Mouse (Mus musculus): ENCODE results near the gene Ssbp3. TPM values are rescaled to one million over a fixed set of nuclear protein-coding genes. Genes with fewer than 3 reads are reported as not detected.
A peak's percentile ranks its signal among the peaks of the same experiment; 100 is the strongest.

Gene Ssbp3
- polyA plus RNA-seq, 1 experiment from 2014 or later: 138 TPM

- WGBS: 78% methylated on average over 7 of the region's 7 CpGs
- Histone ChIP-seq H3K4me1 (ENCODE audit: control insufficient read depth, insufficient read depth, low read length) (peaks cover 14% of the 10 kb centered on the region), H3K36me3 (replicated peaks; ENCODE audit: control insufficient read depth, insufficient read depth, low read depth, low read length) (no peaks in the 10 kb centered on the region; the same call in 1 of the 2 replicates)
These were observed 60.3 kb downstream of the Ssbp3 start for GRCm38 (mm10) chr4:106970786-106971185.

GRCm38 (mm10) chr4:106972061-106972460, 61.6 kb downstream of the Ssbp3 start:
- Histone ChIP-seq H3K9me3 (replicated peaks; ENCODE audit: control insufficient read depth, low read length) (no peaks in the 10 kb centered on the region), H3K27me3 (ENCODE audit: control insufficient read depth, insufficient read depth, low read length) (no peaks in the 10 kb centered on the region), H3K36me3 (replicated peaks; ENCODE audit: control insufficient read depth, insufficient read depth, low read depth, low read length) (no peaks in the 10 kb centered on the region), H3K9ac (replicated peaks; ENCODE audit: low read length) (no peak overlapping the region), H3K4me3 (ENCODE audit: low read depth, low read length) (no peak overlapping the region), H3K4me1 (ENCODE audit: control insufficient read depth, insufficient read depth, low read length) (peaks cover 24% of the 10 kb centered on the region), H3K27ac (replicated peaks; ENCODE audit: low read depth, low read length) (no peak overlapping the region), H3K4me2 (ENCODE audit: low read depth, low read length) (no peak overlapping the region)
- 87% methylated on average over 4 of the region's 4 CpGs for WGBS
- no peak for DNase-seq (ENCODE audit: low spot score)
- no peak for ATAC-seq (replicated peaks; ENCODE audit: insufficient number of reproducible peaks, low FRiP score, low TSS enrichment, low read depth)

More at GRCm38 (mm10) chr4:106970786-106971185, 60.3 kb downstream of the Ssbp3 start:
- H3K9me3 ChIP-seq (replicated peaks; ENCODE audit: control insufficient read depth, low read length): no peaks in the 10 kb centered on the region
- H3K4me2 ChIP-seq (ENCODE audit: low read depth, low read length): no peak overlapping the region
- no peaks in the 10 kb centered on the region for H3K27me3 ChIP-seq (ENCODE audit: control insufficient read depth, insufficient read depth, low read length)
- DNase-seq (ENCODE audit: low spot score) (no peak), ATAC-seq (replicated peaks; ENCODE audit: insufficient number of reproducible peaks, low FRiP score, low TSS enrichment, low read depth) (no peak)
- H3K4me3 ChIP-seq (ENCODE audit: low read depth, low read length): no peak overlapping the region
- H3K9ac ChIP-seq (replicated peaks; ENCODE audit: low read length): no peak overlapping the region
- H3K27ac ChIP-seq (replicated peaks; ENCODE audit: low read depth, low read length): no peak overlapping the region

GRCm38 (mm10) chr4:106972461-106973384, 62.2 kb downstream of the Ssbp3 start:
- no peaks in the 10 kb centered on the region for H3K36me3 ChIP-seq (replicated peaks; ENCODE audit: control insufficient read depth, insufficient read depth, low read depth, low read length)
- H3K4me2 ChIP-seq (ENCODE audit: low read depth, low read length): no peak overlapping the region
- 0 out of 2 replicates have a peak, but pooled peaks have one; percentile 15 for ATAC-seq (replicated peaks; ENCODE audit: insufficient number of reproducible peaks, low FRiP score, low TSS enrichment, low read depth)
- peaks cover 24% of the 10 kb centered on the region for H3K4me1 ChIP-seq (ENCODE audit: control insufficient read depth, insufficient read depth, low read length)
- H3K27ac ChIP-seq (replicated peaks; ENCODE audit: low read depth, low read length): no peak overlapping the region
- 70% methylated on average over 15 of the region's 15 CpGs for WGBS
- no peak overlapping the region for H3K9ac ChIP-seq (replicated peaks; ENCODE audit: low read length)
- no peak for DNase-seq (ENCODE audit: low spot score)
- no peaks in the 10 kb centered on the region for H3K9me3 ChIP-seq (replicated peaks; ENCODE audit: control insufficient read depth, low read length)
- no peaks in the 10 kb centered on the region for H3K27me3 ChIP-seq (ENCODE audit: control insufficient read depth, insufficient read depth, low read length)
- no peak overlapping the region for H3K4me3 ChIP-seq (ENCODE audit: low read depth, low read length)

- no peak for ATAC-seq (replicated peaks; ENCODE audit: insufficient number of reproducible peaks, low FRiP score, low TSS enrichment, low read depth)
- H3K27me3 ChIP-seq (ENCODE audit: control insufficient read depth, insufficient read depth, low read length): no peaks in the 10 kb centered on the region
- H3K4me1 ChIP-seq (ENCODE audit: control insufficient read depth, insufficient read depth, low read length): peaks cover 29% of the 10 kb centered on the region
- no peak for DNase-seq (ENCODE audit: low spot score)
- no peaks in the 10 kb centered on the region for H3K36me3 ChIP-seq (replicated peaks; ENCODE audit: control insufficient read depth, insufficient read depth, low read depth, low read length)
- no peak overlapping the region for H3K27ac ChIP-seq (replicated peaks; ENCODE audit: low read depth, low read length)
- no peak overlapping the region for H3K4me2 ChIP-seq (ENCODE audit: low read depth, low read length)
- H3K9me3 ChIP-seq (replicated peaks; ENCODE audit: control insufficient read depth, low read length): no peaks in the 10 kb centered on the region
- WGBS: 69% methylated on average over 6 of the region's 6 CpGs
- no peak overlapping the region for H3K9ac ChIP-seq (replicated peaks; ENCODE audit: low read length)
- H3K4me3 ChIP-seq (ENCODE audit: low read depth, low read length): no peak overlapping the region
These were observed 64.8 kb downstream of the Ssbp3 start for GRCm38 (mm10) chr4:106975324-106975723.

GRCm38 (mm10) chr4:106975890-106976289, 65.4 kb downstream of the Ssbp3 start:
- no peaks in the 10 kb centered on the region for H3K9me3 ChIP-seq (replicated peaks; ENCODE audit: control insufficient read depth, low read length)
- H3K4me1 ChIP-seq (ENCODE audit: control insufficient read depth, insufficient read depth, low read length): peaks cover 29% of the 10 kb centered on the region
- H3K9ac ChIP-seq (replicated peaks; ENCODE audit: low read length): no peak overlapping the region
- no peaks in the 10 kb centered on the region for H3K36me3 ChIP-seq (replicated peaks; ENCODE audit: control insufficient read depth, insufficient read depth, low read depth, low read length)
- DNase-seq (ENCODE audit: low spot score) (no peak), ATAC-seq (replicated peaks; ENCODE audit: insufficient number of reproducible peaks, low FRiP score, low TSS enrichment, low read depth) (no peak)
- WGBS: 39% methylated on average over 4 of the region's 4 CpGs
- H3K27ac ChIP-seq (replicated peaks; ENCODE audit: low read depth, low read length): no peak overlapping the region
- no peak overlapping the region for H3K4me2 ChIP-seq (ENCODE audit: low read depth, low read length)
- no peak overlapping the region for H3K4me3 ChIP-seq (ENCODE audit: low read depth, low read length)
- no peaks in the 10 kb centered on the region for H3K27me3 ChIP-seq (ENCODE audit: control insufficient read depth, insufficient read depth, low read length)

GRCm38 (mm10) chr4:106976576-106976975, 66.1 kb downstream of the Ssbp3 start:
- Histone ChIP-seq H3K4me2 (ENCODE audit: low read depth, low read length) (no peak overlapping the region), H3K9me3 (replicated peaks; ENCODE audit: control insufficient read depth, low read length) (no peaks in the 10 kb centered on the region), H3K4me3 (ENCODE audit: low read depth, low read length) (no peak overlapping the region), H3K9ac (replicated peaks; ENCODE audit: low read length) (no peak overlapping the region), H3K36me3 (replicated peaks; ENCODE audit: control insufficient read depth, insufficient read depth, low read depth, low read length) (no peaks in the 10 kb centered on the region), H3K27me3 (ENCODE audit: control insufficient read depth, insufficient read depth, low read length) (no peaks in the 10 kb centered on the region), H3K27ac (replicated peaks; ENCODE audit: low read depth, low read length) (no peak overlapping the region), H3K4me1 (ENCODE audit: control insufficient read depth, insufficient read depth, low read length) (peaks cover 25% of the 10 kb centered on the region)
- no peak for DNase-seq (ENCODE audit: low spot score)
- 62% methylated on average over 2 of the region's 2 CpGs for WGBS
- no peak; the same call in 1 of the 2 replicates for ATAC-seq (replicated peaks; ENCODE audit: insufficient number of reproducible peaks, low FRiP score, low TSS enrichment, low read depth)

- no peaks in the 10 kb centered on the region for H3K36me3 ChIP-seq (replicated peaks; ENCODE audit: control insufficient read depth, insufficient read depth, low read depth, low read length)
- 7% methylated on average over 6 of the region's 6 CpGs for WGBS
- no peak overlapping the region for H3K4me2 ChIP-seq (ENCODE audit: low read depth, low read length)
- H3K4me3 ChIP-seq (ENCODE audit: low read depth, low read length): no peak overlapping the region
- H3K9me3 ChIP-seq (replicated peaks; ENCODE audit: control insufficient read depth, low read length): no peaks in the 10 kb centered on the region
- ATAC-seq (replicated peaks; ENCODE audit: insufficient number of reproducible peaks, low FRiP score, low TSS enrichment, low read depth): no peak
- peak overlapping the region; percentile 5; the same call in 1 of the 2 replicates for H3K27ac ChIP-seq (replicated peaks; ENCODE audit: low read depth, low read length)
- peak; percentile 61 for DNase-seq (ENCODE audit: low spot score)
- H3K9ac ChIP-seq (replicated peaks; ENCODE audit: low read length): no peak overlapping the region
- H3K27me3 ChIP-seq (ENCODE audit: control insufficient read depth, insufficient read depth, low read length): no peaks in the 10 kb centered on the region
- H3K4me1 ChIP-seq (ENCODE audit: control insufficient read depth, insufficient read depth, low read length): peaks cover 24% of the 10 kb centered on the region
These were observed 66.7 kb downstream of the Ssbp3 start for GRCm38 (mm10) chr4:106977218-106977651.

GRCm38 (mm10) chr4:106978376-106978775, 67.9 kb downstream of the Ssbp3 start:
- Histone ChIP-seq H3K4me2 (ENCODE audit: low read depth, low read length) (no peak overlapping the region), H3K4me1 (ENCODE audit: control insufficient read depth, insufficient read depth, low read length) (peaks cover 27% of the 10 kb centered on the region), H3K9me3 (replicated peaks; ENCODE audit: control insufficient read depth, low read length) (no peaks in the 10 kb centered on the region), H3K27me3 (ENCODE audit: control insufficient read depth, insufficient read depth, low read length) (no peaks in the 10 kb centered on the region), H3K9ac (replicated peaks; ENCODE audit: low read length) (no peak overlapping the region), H3K4me3 (ENCODE audit: low read depth, low read length) (no peak overlapping the region), H3K36me3 (replicated peaks; ENCODE audit: control insufficient read depth, insufficient read depth, low read depth, low read length) (no peaks in the 10 kb centered on the region), H3K27ac (replicated peaks; ENCODE audit: low read depth, low read length) (no peak overlapping the region; the same call in 1 of the 2 replicates)
- WGBS: 34% methylated on average over 8 of the region's 8 CpGs
- no peak for ATAC-seq (replicated peaks; ENCODE audit: insufficient number of reproducible peaks, low FRiP score, low TSS enrichment, low read depth)
- DNase-seq (ENCODE audit: low spot score): no peak

Data from embryonic facial prominence, embryonic 11.5 days (tissue).